Mouse (Mus musculus) kidney, postnatal 14 days (tissue): ENCODE measurements at regions not wholly inside any gene's neighbourhood (a gene's known extent, or its start where the extent isn't known, plus 50 kb on each side); places are given as distances from the start of the nearest gene placed in this dataset.

Source experiments
- DNase-seq: peaks from one replicate; pipeline ENCODE4 v3.0.0; 2022; ENCODE audit warnings: mixed read lengths

DNA sequence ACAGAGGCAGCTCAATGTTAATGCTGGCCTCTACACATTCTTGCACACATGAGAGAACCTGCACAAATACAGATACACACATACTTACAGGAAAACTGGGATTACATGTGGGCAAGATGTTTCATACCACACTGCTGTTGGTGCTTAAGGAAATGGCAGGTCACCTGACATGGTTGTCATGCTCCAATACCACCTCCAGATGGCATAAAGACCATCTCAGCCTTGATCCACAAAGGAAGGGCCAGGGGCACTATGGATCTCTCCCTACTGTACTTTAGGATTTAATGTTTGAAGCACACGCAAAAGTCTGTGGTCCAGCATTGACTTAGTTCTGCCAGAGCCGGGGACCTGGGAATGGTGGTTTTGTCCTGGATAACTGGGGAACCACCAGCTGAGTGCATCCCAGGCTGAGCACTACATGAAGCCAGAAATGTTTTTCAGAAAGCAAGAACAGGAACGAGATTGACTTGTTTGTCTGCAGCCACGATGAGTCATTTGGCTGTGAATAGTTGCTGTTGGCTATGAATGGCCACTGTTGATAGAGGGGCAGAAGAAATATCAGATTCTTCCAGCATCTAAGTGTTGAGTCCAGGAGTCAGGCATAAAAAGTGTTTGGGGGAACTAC lies 176.0 kb upstream of the Pabpc6 start:
- no peak for DNase-seq

DNA sequence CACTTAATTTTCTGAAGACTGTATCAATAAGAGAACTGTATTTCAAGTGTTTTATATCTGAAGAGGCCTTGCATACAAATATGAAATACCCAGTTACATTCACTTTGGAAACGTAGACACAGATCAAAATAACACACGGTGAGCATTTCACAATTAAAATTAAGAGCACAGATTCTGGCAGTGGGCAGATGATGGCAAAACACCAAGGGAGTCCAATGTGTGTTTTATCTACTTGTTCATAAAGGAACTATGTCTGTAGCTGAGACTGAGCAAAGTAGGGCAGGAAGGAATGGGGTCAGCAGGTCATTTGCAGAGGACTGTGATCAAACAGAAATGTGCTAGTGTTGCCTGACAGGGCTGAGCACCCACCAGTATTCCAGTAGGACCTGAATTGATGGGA lies 171.6 kb upstream of the Pabpc6 start:
- peak; percentile 11 for DNase-seq

DNA sequence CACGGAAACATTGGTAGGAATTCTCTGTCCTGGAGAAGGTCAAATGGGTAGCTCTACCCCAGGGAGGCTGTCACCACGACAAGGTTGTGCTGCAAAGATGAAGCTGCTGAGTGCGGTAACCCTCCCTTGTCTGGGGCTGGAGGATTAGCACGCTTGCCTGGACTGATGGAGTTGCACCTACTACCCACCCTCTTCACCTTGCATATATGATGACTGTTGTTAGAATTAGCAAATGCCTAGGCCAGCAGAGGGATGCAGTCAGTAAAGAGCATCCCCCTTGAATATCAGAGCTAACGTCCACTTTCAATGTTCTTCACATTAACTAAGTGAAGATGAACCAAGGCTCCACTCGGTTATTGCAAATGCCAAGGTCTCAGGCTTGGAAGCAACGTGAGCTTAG lies 169.7 kb upstream of the Pabpc6 start:
- no peak for DNase-seq

DNA sequence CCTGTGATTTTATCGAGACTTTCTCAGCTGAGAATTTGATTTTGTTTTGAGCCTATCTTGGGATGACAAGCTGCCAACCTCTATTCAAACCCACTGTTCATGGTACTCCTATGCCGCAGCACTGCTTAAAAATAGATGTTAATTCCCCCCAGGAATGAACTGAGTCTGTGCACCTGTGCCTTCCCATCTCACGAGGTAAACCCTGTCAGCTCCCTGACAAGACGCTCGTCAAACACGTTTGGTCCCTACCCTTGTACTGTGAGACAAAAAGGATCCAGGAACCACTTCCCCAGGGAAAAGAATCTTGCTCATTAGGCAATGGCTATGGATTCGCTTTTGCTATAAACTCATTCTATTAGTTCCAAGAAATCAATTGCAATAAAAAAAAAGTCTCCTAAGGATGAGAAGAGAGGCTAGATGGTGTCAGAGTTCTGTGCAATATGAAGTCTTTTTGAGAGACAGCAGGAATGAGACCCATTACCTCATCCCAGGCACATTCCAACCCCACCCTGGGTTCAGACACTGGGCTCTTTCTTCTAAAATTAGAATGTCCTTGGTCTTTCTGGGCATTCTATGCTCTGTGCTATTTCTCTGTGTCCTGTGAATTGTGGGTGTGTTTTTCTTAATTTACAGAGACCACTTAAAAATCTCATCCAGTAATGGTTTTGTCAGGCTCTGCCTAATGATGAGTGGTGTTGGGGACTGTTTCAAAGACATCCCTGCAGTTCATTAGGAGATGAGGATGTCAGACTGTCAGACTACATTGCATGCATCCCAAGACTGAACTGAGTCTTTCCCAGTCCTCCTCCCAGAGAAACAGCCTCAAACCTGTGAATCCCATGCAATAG lies 167.7 kb upstream of the Pabpc6 start:
- no peak for DNase-seq

DNA sequence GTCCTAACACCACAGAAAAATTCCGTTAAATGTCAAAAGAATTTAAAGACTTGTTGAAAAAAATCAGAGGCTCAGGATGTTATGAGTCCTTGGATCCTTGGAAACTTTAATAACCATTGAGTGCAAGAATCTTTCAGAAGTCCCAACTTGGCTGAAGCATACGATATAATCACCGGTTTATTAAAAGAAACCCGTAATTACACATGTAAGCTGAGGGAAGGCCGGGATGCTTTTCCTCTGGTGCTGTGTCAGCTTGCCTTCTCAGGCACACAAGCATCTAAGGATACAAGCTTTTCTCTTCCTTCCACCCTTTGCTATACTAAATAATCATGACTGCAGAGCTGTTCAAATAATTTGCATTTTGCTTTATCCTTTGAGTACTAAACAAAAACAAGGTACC lies 160.4 kb upstream of the Pabpc6 start:
- no peak for DNase-seq

DNA sequence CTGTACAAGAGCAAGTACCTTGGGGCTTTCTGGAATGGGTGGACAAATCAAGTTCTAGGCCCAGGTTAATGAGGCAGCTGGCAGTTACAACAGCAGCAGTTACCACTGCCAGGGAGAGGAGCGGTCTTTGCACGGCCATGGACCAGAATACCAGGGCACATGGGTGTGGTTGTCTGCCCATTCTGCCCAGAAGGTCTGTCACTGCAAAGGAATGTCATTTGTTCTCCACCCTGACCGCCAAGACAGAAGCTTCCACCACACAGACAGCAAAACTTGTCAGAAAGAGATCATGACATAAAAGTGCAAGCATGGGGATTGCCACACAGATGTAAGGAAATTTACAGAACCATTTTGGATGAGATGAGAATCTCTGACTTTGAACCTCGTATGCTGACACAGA lies 151.8 kb upstream of the Pabpc6 start:
- DNase-seq = no peak

DNA sequence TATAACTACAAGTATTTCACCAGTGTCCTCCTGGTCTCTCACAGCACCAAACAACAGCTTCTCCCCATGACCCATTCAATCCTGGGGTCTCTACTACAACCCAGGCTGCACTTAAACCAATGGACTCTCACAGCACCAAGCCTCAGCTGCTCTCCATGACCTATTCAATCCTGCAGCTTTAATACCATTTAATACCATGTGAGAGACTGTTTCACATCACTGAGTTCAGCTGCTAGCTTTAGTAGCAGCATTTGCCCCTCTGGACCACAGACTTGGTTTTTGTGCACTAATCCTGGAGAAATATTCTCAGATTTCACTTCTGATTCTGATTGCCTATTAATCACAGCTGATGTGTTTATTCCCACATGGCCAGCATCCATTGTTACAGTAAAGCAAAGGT lies 147.5 kb upstream of the Pabpc6 start:
- no peak for DNase-seq

DNA sequence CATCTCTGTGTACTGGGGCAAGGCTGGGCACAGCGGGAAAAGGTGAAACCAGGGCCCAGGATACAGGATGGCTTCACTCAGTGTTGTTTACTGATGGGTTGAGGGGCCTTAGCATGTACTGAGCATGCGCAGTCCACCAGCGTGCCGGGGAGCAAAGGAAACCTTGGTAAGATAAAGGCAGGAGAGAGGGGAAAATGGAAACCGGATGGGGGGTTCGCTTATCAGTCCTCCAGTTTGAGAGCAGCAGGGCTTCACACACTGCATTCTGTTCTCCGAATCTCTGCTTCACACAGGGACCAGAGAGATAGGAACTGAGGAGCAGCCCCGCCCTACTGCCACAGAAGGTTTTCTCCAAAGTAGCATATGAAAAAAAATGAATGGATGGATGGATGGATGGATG lies 127.6 kb upstream of the Pabpc6 start:
- DNase-seq = no peak

DNA sequence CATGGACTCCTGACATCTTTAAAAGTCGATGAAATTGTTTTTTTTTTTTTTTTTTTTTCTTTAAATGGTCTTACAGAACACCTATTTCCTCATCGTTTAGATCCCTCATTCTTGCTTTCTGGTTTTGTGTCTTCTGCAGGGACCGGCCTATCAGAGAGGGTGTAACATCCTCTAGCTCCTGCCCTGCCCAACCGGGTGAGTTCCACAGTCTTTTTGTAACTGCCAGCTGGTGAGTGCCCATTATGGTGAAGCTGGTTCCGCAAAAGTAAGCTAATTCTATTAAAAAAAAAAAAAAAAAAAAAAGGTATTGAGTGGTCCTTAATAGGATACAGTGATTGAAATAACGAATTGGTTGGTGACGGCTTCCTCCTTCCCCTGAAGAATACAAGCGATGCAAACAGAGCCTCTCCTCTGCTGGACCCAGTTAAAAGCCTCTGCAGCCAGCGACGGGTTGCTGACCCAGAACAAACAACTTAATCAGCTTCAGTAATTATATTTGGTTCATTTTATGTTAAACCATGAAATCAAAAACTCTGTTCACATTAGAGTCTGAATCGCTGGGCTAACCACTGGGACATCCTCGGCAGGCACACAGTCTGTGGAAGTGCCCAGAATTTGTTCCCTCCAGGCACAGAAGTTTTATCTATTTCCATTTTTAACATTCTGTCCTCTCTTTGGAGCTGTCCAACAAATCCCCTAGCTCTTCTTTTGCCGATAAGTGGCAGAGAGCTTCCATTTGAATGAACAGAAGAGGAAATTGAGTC lies 126.9 kb upstream of the Pabpc6 start:
- DNase-seq = no peak

DNA sequence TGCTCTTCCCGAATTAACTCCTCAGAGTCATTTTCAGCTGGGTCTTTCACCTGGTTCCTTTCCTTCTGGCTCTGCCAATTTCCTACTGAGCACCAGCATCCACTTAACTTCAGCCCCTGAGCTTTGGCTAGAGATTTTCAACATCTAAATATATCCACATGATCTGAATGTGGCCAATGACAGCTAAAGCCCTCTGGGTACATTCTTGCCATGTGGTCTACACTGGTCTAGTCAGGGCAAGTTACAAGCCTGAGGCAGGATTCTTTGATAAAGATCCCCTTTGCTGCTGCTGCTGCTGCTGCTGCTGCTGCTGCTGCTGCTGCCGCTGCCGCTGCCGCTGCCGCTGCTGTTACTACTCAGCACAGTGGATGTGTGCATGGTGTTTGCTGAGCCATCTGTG lies 109.3 kb upstream of the Pabpc6 start:
- DNase-seq = no peak

DNA sequence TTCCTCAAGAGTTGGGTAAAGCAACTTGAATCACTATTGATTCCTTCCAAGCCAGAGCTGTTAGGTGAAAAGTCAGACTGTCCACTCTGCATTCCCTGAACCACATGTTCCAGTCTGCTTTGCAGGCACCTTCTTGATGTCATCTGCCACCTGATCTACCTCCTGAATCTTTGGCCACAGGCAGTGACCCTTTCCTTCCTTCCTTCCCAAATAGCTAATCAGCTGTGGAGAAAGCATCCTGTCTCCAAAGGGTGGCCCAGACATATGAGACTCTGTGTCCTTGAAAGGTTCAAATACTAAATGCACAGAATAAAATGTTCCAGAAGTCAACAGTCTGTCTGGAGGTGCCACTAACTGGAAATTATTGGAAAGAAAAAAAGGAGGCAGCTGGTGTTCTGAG lies 107.6 kb upstream of the Pabpc6 start:
- peak; percentile 13 for DNase-seq

DNA sequence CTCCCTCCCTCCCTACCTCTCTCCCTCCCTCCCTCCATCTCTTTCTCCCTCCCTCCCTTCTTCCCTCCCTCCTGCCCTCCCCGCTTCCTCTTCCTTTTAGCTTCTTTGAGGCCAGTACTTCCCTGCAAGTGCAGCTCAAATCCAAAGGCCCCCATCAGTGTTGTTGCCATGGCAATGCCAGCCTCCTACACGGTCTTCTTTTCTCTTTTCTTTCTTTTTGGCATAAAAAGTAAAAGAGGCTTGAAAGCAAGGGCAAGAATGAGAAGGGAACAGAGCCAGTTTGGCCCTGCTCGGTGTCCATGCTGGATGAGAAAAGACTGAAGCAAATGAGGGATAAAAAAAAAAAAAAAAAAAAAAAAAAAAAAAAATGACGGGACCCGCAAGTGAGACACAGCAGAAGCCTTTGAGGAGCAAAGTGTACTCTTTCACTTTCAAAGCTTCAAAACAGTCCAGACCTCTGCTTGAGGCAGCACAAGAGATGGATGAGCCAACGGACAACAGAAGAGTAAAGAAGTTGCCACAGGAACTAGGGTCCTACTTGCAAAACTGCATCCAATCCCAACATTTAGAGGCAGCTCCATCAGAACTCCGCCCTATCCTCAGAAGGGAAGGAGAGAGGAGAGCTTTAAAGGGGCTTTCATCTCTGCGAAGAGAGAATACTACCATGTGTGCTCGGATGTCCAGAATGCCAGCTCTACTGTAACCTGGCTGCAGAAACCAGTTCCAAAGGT lies 106.9 kb upstream of the Pabpc6 start:
- no peak for DNase-seq

DNA sequence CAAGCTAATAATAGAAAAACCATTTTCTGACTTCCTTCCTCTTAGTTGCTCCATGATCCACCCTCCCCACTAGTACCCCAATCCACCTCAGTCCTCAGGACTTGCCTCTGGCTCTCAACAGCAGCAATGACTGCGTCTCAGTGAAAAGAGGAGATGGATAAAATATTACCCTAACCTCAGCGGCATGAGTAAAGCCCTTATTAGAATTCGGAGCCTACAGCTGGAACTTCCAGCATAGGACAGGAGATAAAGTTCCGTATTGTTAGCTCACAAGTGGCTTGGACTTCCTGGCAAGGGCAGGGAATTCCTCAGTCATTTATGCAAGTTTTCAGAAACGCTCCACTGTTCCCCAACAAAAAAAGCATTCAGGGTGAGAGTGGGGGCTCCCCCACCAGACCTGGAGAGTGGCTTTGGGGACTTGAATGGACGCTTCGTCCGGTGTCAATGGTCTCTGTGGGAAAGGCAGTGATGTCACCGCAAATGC lies 106.2 kb upstream of the Pabpc6 start:
- no peak for DNase-seq

DNA sequence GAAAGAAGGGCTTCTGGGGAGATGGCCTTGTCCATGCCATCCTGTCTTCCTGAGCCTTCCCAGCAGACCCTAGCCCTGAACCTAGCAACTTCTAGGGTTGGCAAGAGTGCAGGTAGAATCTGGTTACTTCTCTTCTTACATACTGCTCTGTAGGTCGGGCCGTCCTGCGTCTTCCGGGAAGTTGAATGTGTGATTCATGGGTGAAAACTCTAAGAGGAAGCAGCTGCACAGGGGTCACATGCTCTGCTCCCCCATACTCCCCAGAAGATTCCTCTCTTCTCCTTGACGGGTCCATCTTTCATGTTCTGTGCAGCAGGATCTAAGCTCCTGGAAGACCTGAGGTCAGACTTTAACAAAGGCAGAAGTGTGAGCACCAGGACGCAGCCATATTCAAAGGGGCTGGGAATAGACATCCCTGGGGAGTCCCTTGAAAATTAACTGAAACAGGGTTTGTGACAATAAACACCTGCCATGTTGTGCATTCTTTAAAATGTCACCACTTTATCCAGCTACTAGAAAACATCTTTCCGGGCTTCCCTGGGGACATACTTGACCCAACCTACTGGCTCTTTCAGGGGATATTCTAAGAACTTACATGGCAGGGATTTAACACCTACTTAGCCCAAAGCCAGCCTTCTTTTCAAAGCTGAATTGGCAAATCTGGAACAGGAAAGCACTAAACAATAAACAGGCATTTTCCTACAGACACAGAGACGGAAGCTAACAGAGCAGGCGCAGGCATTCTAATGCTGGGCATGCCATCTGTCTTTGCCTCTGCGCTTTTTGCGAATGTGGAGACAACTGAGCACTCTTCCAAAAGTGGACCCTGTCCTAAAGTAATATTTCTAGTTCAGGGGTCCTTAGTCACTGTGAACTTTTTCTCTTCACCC lies 105.5 kb upstream of the Pabpc6 start:
- DNase-seq = peak; percentile 24

DNA sequence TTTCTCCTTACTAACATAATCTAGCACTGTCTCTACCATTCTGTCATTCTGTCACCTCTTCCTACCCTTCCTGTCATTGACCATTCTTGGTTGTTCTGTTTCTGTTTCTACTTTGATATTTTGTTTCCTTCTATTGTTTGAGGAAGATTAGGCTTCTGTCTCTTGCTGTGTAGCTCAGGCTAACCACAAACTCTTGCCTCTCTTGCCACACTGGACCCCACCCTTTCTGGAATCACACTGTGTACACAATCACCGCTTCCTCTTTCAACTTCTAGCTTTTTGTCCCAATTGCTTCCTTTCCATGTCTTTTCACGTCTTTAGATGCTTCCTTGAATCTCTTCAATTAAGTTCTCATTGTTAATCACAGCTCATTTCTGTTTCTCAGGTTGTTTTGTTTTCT lies 104.2 kb upstream of the Pabpc6 start:
- no peak for DNase-seq

DNA sequence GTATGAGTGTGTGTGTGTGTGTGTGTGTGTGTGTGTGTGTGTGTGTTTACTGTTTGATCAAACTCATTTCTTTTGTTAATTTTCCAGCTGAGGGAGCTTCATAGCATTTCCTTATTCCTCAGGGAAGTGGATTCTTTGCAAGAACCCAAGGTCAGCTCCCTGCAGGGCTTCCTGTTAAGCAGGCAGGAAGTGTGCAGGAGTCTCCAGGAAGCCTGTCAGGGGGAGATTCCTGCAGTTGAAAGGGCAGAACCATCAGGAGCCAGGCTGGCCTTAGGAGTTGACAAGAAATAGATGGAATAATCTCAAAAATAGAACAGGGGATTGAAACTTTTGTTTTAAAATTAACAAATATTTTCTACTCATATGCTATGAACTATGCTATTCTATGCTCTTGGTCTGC lies 98.8 kb upstream of the Pabpc6 start:
- DNase-seq = peak; percentile 70

DNA sequence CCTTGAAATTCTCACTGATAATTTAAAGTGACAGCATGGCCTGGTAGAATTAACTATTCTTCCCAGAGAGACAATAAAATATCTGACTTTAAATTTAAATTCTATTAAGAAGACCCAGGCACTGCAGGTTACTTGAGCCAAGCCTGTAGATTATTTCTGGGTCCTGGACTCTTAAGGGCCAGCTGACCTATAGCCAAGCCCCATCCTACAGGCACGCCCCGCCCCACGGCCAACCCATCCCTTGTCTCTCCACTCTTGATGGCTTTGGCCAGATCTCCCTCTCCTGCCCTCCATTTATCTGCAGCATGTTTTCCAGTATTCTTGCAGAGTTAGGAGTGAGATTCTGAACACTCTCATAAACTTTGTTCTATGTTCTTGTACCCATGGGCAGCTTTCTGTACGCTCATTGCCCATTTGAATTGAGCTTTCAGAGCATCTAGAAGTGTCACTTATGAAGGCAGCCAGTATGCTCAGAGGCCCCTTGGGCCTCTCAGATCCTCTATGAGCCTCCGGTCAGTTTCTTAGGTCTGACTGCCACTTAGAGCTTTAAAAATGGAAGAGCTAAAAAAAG lies 96.2 kb upstream of the Pabpc6 start:
- DNase-seq = no peak

DNA sequence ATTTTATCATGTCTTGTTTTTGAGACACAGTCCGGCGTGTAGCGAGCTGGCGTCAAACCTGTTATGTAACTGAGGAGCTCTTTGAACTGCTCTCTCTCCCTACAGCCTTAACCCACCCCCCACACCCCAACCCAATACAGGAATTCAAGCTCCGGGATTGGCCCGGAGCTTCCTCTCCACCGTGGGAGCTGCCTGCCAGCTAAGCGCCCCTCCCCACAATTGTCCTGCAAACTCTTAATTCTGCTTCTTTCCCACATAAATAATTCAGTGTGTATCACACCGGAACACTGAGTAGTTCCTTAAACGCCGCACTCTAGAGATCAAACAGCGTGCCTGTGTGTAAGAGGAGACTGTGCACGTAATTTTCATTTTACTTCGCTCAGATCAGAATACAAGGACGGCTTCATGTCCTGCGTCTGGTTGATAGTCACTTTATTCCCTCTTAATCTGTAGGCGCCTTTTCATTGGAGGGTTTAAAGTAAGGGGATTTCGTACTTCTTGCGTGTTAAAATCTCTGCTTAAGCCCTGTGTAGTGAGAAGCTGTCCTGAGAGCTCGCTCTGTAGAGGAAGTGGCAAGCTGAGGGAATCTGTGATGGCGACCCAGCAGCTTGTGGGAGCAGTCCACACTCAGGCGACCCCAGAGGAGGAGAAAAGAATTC lies 95.3 kb upstream of the Pabpc6 start:
- peak; percentile 64 for DNase-seq

DNA sequence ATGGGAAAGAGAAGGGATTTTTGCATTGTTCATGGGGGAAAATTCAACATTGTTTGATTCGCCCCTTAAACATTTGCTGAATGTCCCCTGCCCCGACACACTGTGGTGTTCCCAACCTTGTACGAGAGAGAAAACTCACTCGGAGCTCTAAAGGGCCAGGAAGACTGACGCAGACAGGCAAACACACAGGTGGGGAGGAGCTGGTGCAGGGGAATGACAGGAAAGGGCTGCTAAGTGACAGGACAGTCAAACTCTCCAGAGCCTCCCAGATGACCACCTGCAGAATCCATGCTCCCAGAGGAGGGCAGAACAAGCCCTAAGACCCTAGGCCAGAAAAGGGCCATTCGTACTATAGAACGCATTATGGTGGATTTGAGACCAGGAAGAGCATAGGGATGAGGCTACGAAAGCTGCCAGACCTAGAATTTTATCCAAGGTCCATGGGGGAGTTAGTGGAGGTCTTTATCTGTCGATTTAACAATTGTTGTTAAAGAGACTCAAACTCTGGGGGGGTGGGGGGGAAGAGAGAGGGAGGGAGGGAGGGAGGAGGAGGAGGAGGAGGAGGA lies 94.6 kb upstream of the Pabpc6 start:
- DNase-seq = no peak

DNA sequence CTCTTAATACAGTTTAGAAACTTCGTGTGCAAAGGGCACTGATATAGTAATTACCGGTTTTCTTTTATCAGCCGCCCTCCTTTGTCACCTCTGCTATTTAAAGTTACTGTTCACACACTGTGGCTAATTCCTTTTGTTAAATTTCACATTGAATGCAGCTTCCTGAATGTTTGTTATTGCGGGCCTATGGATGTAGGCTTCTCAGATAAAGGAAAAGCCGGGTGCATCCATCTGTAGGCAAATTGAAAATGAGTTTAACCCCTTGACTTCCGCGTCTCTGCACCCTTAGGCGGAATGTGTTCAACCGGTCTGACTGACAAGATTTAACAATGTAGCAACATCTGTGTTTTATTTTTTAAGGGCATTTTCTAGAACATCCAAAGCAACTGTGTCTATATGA lies 93.6 kb upstream of the Pabpc6 start:
- DNase-seq = no peak

DNA sequence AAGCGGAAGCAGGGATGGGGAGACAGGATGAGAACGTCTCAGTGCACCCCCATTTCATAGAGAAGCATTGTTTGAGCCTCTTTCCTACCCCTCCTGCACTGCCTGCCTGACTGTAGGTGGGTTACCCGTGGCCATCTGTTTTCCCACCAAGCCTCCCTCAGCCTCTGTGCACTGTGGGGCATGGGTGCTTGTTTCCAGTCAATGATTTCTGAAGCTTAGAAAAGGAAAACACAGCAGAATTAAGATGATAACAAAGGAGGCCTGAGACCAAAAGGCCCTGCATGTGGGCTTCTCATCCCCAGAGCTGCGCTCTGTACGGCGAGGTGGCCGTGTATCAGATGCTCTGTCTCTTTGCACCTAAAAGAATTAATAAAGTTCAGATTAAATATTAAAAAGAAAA lies 92.9 kb upstream of the Pabpc6 start:
- no peak for DNase-seq
